Mouse (Mus musculus) brain, embryonic 14.5 days (tissue): ENCODE data around the gene Cacna2d1. TPM values are rescaled to one million over a fixed set of nuclear protein-coding genes. Genes with fewer than 3 reads are reported as not detected.

Experiments used
- DNase-seq: peaks from one replicate; pipeline ENCODE4 v3.0.0-alpha.2; 2011; ENCODE audit warnings: low read depth
- CTCF ChIP-seq: fragments of 200-500 bp; IDR thresholded peaks from 2 replicates; pipeline ENCODE4 v1.5.1; 2012; ENCODE audit warnings: inconsistent platforms, mild to moderate bottlenecking, moderate library complexity, borderline replicate concordance; ENCODE audit not compliant: insufficient read depth, insufficient read length; ENCODE audit errors: extremely low read depth
- POLR2A ChIP-seq: fragments of 200-500 bp; IDR thresholded peaks from 2 replicates; pipeline ENCODE4 v1.6.1; 2012; ENCODE audit warnings: mild to moderate bottlenecking, inconsistent platforms, borderline replicate concordance; ENCODE audit not compliant: poor library complexity, insufficient read depth, insufficient read length, severe bottlenecking; ENCODE audit errors: extremely low read depth
- polyA plus RNA-seq: library from polyadenylated mRNA; depleted of rRNA; stranded (reverse); fragments of >200 nt; gene quantifications from 2 replicates; pipeline ENCODE4 v1.2.3, GENCODE M21; 2012; rRNA removed

Gene Cacna2d1
- polyA plus RNA-seq, 1 experiment: 43.3 TPM

- DNase-seq: peak; percentile 79
- TF ChIP-seq CTCF (no peak), POLR2A (no peak)
Observed at GRCm38 (mm10) chr5:16345393-16345792, 410.9 kb downstream of the Cacna2d1 start.

- TF ChIP-seq POLR2A (no peak), CTCF (no peak)
- no peak for DNase-seq
Observed at GRCm38 (mm10) chr5:16355816-16356215, 421.3 kb downstream of the Cacna2d1 start.

GRCm38 (mm10) chr5:16357709-16358108, 423.2 kb downstream of the Cacna2d1 start:
- DNase-seq: no peak
- TF ChIP-seq POLR2A (no peak), CTCF (no peak)

- no peak for TF ChIP-seq CTCF
- TF ChIP-seq POLR2A: no peak
- DNase-seq: no peak
Observed at GRCm38 (mm10) chr5:16362076-16362475, 427.6 kb downstream of the Cacna2d1 start.

- TF ChIP-seq CTCF (no peak), POLR2A (no peak)
- no peak for DNase-seq
Observed at GRCm38 (mm10) chr5:16363171-16363570, 428.7 kb downstream of the Cacna2d1 start.

- no peak for TF ChIP-seq POLR2A
- TF ChIP-seq CTCF: no peak
- DNase-seq: no peak
Observed at GRCm38 (mm10) chr5:16370706-16371105, 436.2 kb downstream of the Cacna2d1 start.

- DNase-seq: peak; percentile 11
- no peak for TF ChIP-seq POLR2A
Observed at GRCm38 (mm10) chr5:16373966-16374365, 439.5 kb downstream of the Cacna2d1 start.

GRCm38 (mm10) chr5:16376329-16376908, 441.9 kb downstream of the Cacna2d1 start:
- DNase-seq: no peak
- no peak for TF ChIP-seq CTCF

- TF ChIP-seq POLR2A: no peak
- no peak for TF ChIP-seq CTCF
Observed at GRCm38 (mm10) chr5:16410011-16410410, 475.5 kb downstream of the Cacna2d1 start.

GRCm38 (mm10) chr5:16414693-16415092, 480.2 kb downstream of the Cacna2d1 start:
- TF ChIP-seq POLR2A (no peak), CTCF (no peak)
- DNase-seq: no peak

More at GRCm38 (mm10) chr5:16410011-16410410, 475.5 kb downstream of the Cacna2d1 start:
- DNase-seq: peak; percentile 15

GRCm38 (mm10) chr5:16417996-16418395, 483.5 kb downstream of the Cacna2d1 start:
- TF ChIP-seq POLR2A (no peak), CTCF (no peak)
- DNase-seq: no peak

- TF ChIP-seq CTCF (no peak), POLR2A (no peak)
Observed at GRCm38 (mm10) chr5:16418504-16418903, 484.0 kb downstream of the Cacna2d1 start.

More at GRCm38 (mm10) chr5:16418504-16418903, 484.0 kb downstream of the Cacna2d1 start:
- no peak for DNase-seq

Other genes with a start within 250 kb of the Cacna2d1 start
- not detected in 2 replicates for gene Speer4c, start 220.4 kb upstream of the Cacna2d1 start, polyA plus RNA-seq